Mouse (Mus musculus) heart, embryonic 12.5 days (tissue): ENCODE results near the gene Ergic2. TPM values are rescaled to one million over a fixed set of nuclear protein-coding genes. Genes with fewer than 3 reads are reported as not detected.

Experiments used
- ATAC-seq: fragments of 200-750 bp; cut with Nextera tagmentation; 2 replicates; pipeline ENCODE4 v1.8.0; 2017; ENCODE audit warnings: moderate TSS enrichment, moderate library complexity; ENCODE audit not compliant: insufficient number of reproducible peaks, low FRiP score
- H3K27ac ChIP-seq: fragments of 300-500 bp; sonication (generic); 2 replicates; pipeline ENCODE4 v1.5.1; 2016; ENCODE audit warnings: mild to moderate bottlenecking, moderate library complexity; ENCODE audit not compliant: poor library complexity, severe bottlenecking
- H3K27me3 ChIP-seq: fragments of 300-500 bp; sonication (generic); replicated peaks from 2 replicates; pipeline ENCODE4 v1.6.1; 2016; ENCODE audit warnings: mild to moderate bottlenecking, moderate library complexity
- H3K36me3 ChIP-seq: fragments of 300-500 bp; sonication (generic); 2 replicates; pipeline ENCODE4 v1.6.1; 2016; ENCODE audit warnings: mild to moderate bottlenecking, moderate library complexity
- H3K4me1 ChIP-seq: fragments of 300-500 bp; sonication (generic); replicated peaks from 2 replicates; pipeline ENCODE4 v1.6.1; 2016; ENCODE audit warnings: mild to moderate bottlenecking
- H3K4me2 ChIP-seq: fragments of 300-500 bp; sonication (generic); 2 replicates; pipeline ENCODE4 v1.6.1; 2016; ENCODE audit warnings: mild to moderate bottlenecking, moderate library complexity
- H3K4me3 ChIP-seq: fragments of 300-500 bp; sonication (generic); 2 replicates; pipeline ENCODE4 v1.5.1; 2016; ENCODE audit warnings: mild to moderate bottlenecking
- H3K9ac ChIP-seq: fragments of 300-500 bp; sonication (generic); 2 replicates; pipeline ENCODE4 v1.6.1; 2016; ENCODE audit warnings: mild to moderate bottlenecking, moderate library complexity
- H3K9me3 ChIP-seq: fragments of 300-500 bp; sonication (generic); replicated peaks from 2 replicates; pipeline ENCODE4 v1.6.1; 2016; ENCODE audit warnings: mild to moderate bottlenecking, moderate library complexity
- WGBS: fragments of 180-500 bp; shearing (Covaris S2); methylation state at CpG from one replicate; pipeline ENCODE4 v1.1.7; 2016; 5-methylcytosine and 5-hydroxymethylcytosine counted together
- polyA plus RNA-seq: library from polyadenylated mRNA; unstranded; fragments of >200 nt; fragmentation: Nextera tagmentation; extraction: Ambion mirVana; gene quantifications from 2 replicates; pipeline ENCODE4 v1.2.1, GENCODE M21; 2016

Ergic2 gene
- polyA plus RNA-seq, 1 experiment from 2014 or later = 181 TPM

GRCm38 (mm10) chr6:148242304-148242703, 30.1 kb upstream of the Ergic2 start:
- Histone ChIP-seq H3K9me3 (no peaks in the 10 kb centered on the region), H3K4me2 (no peak overlapping the region), H3K4me1 (no peaks in the 10 kb centered on the region), H3K27me3 (no peaks in the 10 kb centered on the region), H3K4me3 (no peak overlapping the region), H3K27ac (no peak overlapping the region), H3K36me3 (no peaks in the 10 kb centered on the region), H3K9ac (no peak overlapping the region)
- ATAC-seq = no peak
- whole genome bisulfite sequencing = 48% methylated on average over 3 of the region's 3 CpGs

DNA sequence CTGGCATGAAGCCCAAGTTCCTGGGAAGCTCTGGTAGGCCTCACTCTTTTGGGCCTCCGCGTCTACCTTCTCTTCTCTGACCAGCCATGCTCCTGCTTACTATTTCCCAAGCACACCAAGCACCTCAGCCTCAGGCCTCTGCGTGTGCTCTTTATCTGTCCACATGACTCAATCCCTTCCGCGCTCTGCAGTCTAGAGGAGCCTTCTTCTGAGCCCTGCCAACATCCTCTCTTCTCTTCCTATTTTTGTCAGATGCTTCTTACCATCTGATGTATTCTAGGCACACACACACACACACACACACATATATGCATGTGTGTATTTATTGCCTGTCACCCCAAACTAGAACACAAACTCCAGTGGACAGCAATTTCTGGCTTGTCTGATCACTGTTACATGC, 29.5 kb upstream of the Ergic2 start:
- no peak for ATAC-seq
- Histone ChIP-seq H3K27me3 (no peaks in the 10 kb centered on the region), H3K9me3 (no peaks in the 10 kb centered on the region), H3K4me1 (no peaks in the 10 kb centered on the region), H3K27ac (no peak overlapping the region), H3K4me3 (no peak overlapping the region), H3K9ac (no peak overlapping the region), H3K4me2 (no peak overlapping the region), H3K36me3 (no peaks in the 10 kb centered on the region)
- WGBS = 85% methylated on average over 5 of the region's 5 CpGs

- no peaks in the 10 kb centered on the region for H3K36me3 ChIP-seq
- no peak overlapping the region for H3K4me2 ChIP-seq
- H3K4me3 ChIP-seq = no peak overlapping the region
- H3K9ac ChIP-seq = no peak overlapping the region
- 90% methylated on average over 1 of the region's 1 CpGs for WGBS
- no peaks in the 10 kb centered on the region for H3K9me3 ChIP-seq
- H3K4me1 ChIP-seq = no peaks in the 10 kb centered on the region
- no peak overlapping the region for H3K27ac ChIP-seq
- no peak for ATAC-seq
- no peaks in the 10 kb centered on the region for H3K27me3 ChIP-seq
Observed at GRCm38 (mm10) chr6:148239311-148239710, 27.1 kb upstream of the Ergic2 start.

- no peaks in the 10 kb centered on the region for H3K4me1 ChIP-seq
- H3K27ac ChIP-seq = no peak overlapping the region
- H3K4me3 ChIP-seq = no peak overlapping the region
- WGBS = 35% methylated on average over 5 of the region's 5 CpGs
- H3K36me3 ChIP-seq = no peaks in the 10 kb centered on the region
- no peaks in the 10 kb centered on the region for H3K9me3 ChIP-seq
- H3K27me3 ChIP-seq = no peaks in the 10 kb centered on the region
- ATAC-seq = no peak
- H3K4me2 ChIP-seq = no peak overlapping the region
- no peak overlapping the region for H3K9ac ChIP-seq
Observed at GRCm38 (mm10) chr6:148237453-148237852, 25.3 kb upstream of the Ergic2 start.

- H3K27ac ChIP-seq = no peak overlapping the region
- ATAC-seq = no peak
- no peak overlapping the region for H3K4me3 ChIP-seq
- H3K27me3 ChIP-seq = no peaks in the 10 kb centered on the region
- no peaks in the 10 kb centered on the region for H3K36me3 ChIP-seq
- H3K9me3 ChIP-seq = no peaks in the 10 kb centered on the region
- no peak overlapping the region for H3K9ac ChIP-seq
- 0 out of 2 replicates have a peak, but pooled peaks cover 5% of the 10 kb centered on the region for H3K4me1 ChIP-seq
- 75% methylated on average over 3 of the region's 3 CpGs for WGBS
- H3K4me2 ChIP-seq = no peak overlapping the region
Observed at GRCm38 (mm10) chr6:148234105-148234828, 22.1 kb upstream of the Ergic2 start.

GRCm38 (mm10) chr6:148227542-148227941, 15.4 kb upstream of the Ergic2 start:
- Histone ChIP-seq H3K27me3 (no peaks in the 10 kb centered on the region), H3K4me2 (no peak overlapping the region), H3K36me3 (no peaks in the 10 kb centered on the region), H3K9ac (no peak overlapping the region), H3K27ac (no peak overlapping the region), H3K4me1 (0 out of 2 replicates have a peak, but pooled peaks cover 5% of the 10 kb centered on the region), H3K4me3 (no peak overlapping the region), H3K9me3 (no peaks in the 10 kb centered on the region)
- 59% methylated on average over 3 of the region's 3 CpGs for WGBS
- no peak for ATAC-seq

DNA sequence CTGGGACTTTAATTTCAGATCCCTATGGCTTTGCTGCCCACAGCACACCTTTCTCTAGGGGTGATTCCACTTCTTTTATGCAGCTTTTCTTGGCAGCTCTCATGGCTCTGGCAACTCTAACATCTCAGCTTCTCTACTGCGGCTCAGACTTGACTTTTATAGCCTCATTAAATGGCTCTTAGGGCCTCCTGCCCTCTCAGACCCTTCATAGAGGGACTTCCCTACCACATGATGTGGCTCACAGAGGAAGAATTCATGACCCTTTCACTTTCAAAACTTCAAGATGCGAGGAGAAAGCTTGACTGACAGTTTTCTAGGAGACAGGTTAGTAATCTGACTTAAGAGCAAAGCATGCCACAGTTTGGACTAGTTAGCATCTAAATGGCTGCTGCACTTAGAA, 10.5 kb upstream of the Ergic2 start:
- Histone ChIP-seq H3K4me3 (no peak overlapping the region), H3K27me3 (no peaks in the 10 kb centered on the region), H3K4me2 (no peak overlapping the region), H3K4me1 (no peaks in the 10 kb centered on the region), H3K36me3 (no peaks in the 10 kb centered on the region), H3K9ac (no peak overlapping the region), H3K27ac (no peak overlapping the region), H3K9me3 (no peaks in the 10 kb centered on the region)
- ATAC-seq = no peak
- 74% methylated on average over 2 of the region's 2 CpGs for WGBS

DNA sequence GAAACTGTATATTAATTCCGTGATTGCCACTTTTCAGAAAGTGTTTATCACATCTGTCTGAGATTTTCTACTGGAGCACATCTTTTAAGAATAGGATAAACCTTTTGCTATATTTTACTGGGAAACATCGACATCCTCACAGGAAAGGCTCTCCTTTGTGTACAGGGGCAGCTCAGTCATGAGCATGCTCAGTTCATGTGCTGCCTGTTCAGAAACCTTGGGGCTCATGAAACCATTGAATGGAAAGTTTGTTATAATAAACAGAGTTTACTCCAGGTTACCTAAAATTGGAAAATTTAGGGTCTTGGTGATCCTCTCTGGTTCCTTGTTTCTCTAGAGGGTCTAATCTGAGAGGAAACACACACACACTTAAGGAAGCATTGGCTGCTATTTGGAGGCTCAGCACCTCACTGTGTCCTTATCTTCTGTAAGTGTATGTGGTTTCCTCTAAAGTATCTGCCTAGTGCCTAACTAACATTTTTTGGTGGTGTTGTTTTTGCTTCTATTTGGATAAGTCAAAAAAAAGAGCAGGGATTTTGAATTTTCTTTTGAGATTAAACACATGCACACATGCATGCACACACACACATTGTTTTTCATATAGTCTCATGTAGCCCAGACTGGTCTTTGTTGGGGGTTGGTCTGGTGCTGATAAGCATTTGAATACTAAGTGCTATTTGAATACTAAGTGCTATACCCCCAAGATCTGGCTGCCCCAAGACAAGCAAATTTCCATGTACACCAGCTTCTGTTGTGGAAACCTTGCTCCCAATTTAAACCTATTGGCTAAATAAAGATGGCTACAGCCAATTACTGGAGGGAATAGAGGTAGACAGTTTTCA, 6.3 kb upstream of the Ergic2 start:
- Histone ChIP-seq H3K27ac (no peak overlapping the region), H3K36me3 (no peaks in the 10 kb centered on the region), H3K9ac (no peak overlapping the region), H3K4me2 (no peak overlapping the region), H3K4me1 (0 out of 2 replicates have a peak, but pooled peaks cover 2% of the 10 kb centered on the region), H3K27me3 (no peaks in the 10 kb centered on the region), H3K4me3 (no peak overlapping the region), H3K9me3 (no peaks in the 10 kb centered on the region)
- ATAC-seq = no peak
- 75% methylated on average over 2 of the region's 2 CpGs for WGBS

- peaks cover 4% of the 10 kb centered on the region; the same call in 1 of the 2 replicates for H3K4me1 ChIP-seq
- H3K27ac ChIP-seq = no peak overlapping the region
- H3K4me2 ChIP-seq = no peak overlapping the region
- no peaks in the 10 kb centered on the region for H3K27me3 ChIP-seq
- WGBS = 84% methylated on average over 4 of the region's 4 CpGs
- H3K4me3 ChIP-seq = no peak overlapping the region
- no peaks in the 10 kb centered on the region for H3K9me3 ChIP-seq
- no peaks in the 10 kb centered on the region for H3K36me3 ChIP-seq
- no peak for ATAC-seq
- no peak overlapping the region for H3K9ac ChIP-seq
Observed at GRCm38 (mm10) chr6:148216752-148217151, 4.6 kb upstream of the Ergic2 start.

- Histone ChIP-seq H3K9ac (no peak overlapping the region), H3K4me1 (peaks cover 4% of the 10 kb centered on the region), H3K4me3 (no peak overlapping the region), H3K4me2 (no peak overlapping the region), H3K36me3 (no peaks in the 10 kb centered on the region), H3K27me3 (no peaks in the 10 kb centered on the region), H3K9me3 (no peaks in the 10 kb centered on the region), H3K27ac (no peak overlapping the region)
- no peak for ATAC-seq
- 6% methylated on average over 5 of the region's 5 CpGs for WGBS
Observed at GRCm38 (mm10) chr6:148214765-148215164, 2.6 kb upstream of the Ergic2 start.

GRCm38 (mm10) chr6:148211391-148211876, 740 bp downstream of the Ergic2 start:
- Histone ChIP-seq H3K4me3 (peak overlapping the region; percentile 92), H3K4me2 (peak overlapping the region; percentile 68), H3K4me1 (peaks cover 12% of the 10 kb centered on the region), H3K36me3 (no peaks in the 10 kb centered on the region), H3K9ac (peak overlapping the region; percentile 98), H3K27ac (peak overlapping the region; percentile 83), H3K9me3 (no peaks in the 10 kb centered on the region), H3K27me3 (no peaks in the 10 kb centered on the region)
- ATAC-seq = peak; percentile 66
- WGBS = under 1% methylated on average over 51 of the region's 51 CpGs
